Mouse (Mus musculus) midbrain, embryonic 12.5 days (tissue): ENCODE data around the gene Artn. TPM values are rescaled to one million over a fixed set of nuclear protein-coding genes. Genes with fewer than 3 reads are reported as not detected.
A peak's percentile ranks its signal among the peaks of the same experiment; 100 is the strongest.

ENCODE experiments used
- ATAC-seq: fragments of 200-750 bp; cut with Nextera tagmentation; 2 replicates; pipeline ENCODE4 v1.8.0; 2017; ENCODE audit warnings: low read depth, moderate TSS enrichment, moderate library complexity; ENCODE audit not compliant: low FRiP score
- H3K27ac ChIP-seq: fragments of 300-500 bp; sonication (generic); replicated peaks from 2 replicates; pipeline ENCODE4 v1.5.1; 2016; ENCODE audit warnings: mild to moderate bottlenecking
- H3K27me3 ChIP-seq: fragments of 300-500 bp; sonication (generic); 2 replicates; pipeline ENCODE4 v1.6.1; 2016; ENCODE audit warnings: mild to moderate bottlenecking
- H3K36me3 ChIP-seq: fragments of 300-500 bp; sonication (generic); 2 replicates; pipeline ENCODE4 v1.6.1; 2016
- H3K4me1 ChIP-seq: fragments of 300-500 bp; sonication (generic); 2 replicates; pipeline ENCODE4 v1.6.1; 2016
- H3K4me2 ChIP-seq: fragments of 300-500 bp; sonication (generic); replicated peaks from 2 replicates; pipeline ENCODE4 v1.6.1; 2016; ENCODE audit warnings: mild to moderate bottlenecking, moderate library complexity
- H3K4me3 ChIP-seq: fragments of 300-500 bp; sonication (generic); 2 replicates; pipeline ENCODE4 v1.5.1; 2016; ENCODE audit warnings: mild to moderate bottlenecking
- H3K9ac ChIP-seq: fragments of 300-500 bp; sonication (generic); replicated peaks from 2 replicates; pipeline ENCODE4 v1.6.1; 2016; ENCODE audit warnings: mild to moderate bottlenecking, moderate library complexity
- H3K9me3 ChIP-seq: fragments of 300-500 bp; sonication (generic); 2 replicates; pipeline ENCODE4 v1.6.1; 2016; ENCODE audit warnings: mild to moderate bottlenecking
- WGBS: fragments of 180-500 bp; shearing (Covaris S2); methylation state at CpG from one replicate; pipeline ENCODE4 v1.1.7; 2016; 5-methylcytosine and 5-hydroxymethylcytosine counted together
- polyA plus RNA-seq: library from polyadenylated mRNA; unstranded; fragments of >200 nt; fragmentation: Nextera tagmentation; extraction: Ambion mirVana; gene quantifications from 2 replicates; pipeline ENCODE4 v1.2.1, GENCODE M21; 2016

The Artn gene
- polyA plus RNA-seq, 1 experiment from 2014 or later: 0.41 TPM

DNA sequence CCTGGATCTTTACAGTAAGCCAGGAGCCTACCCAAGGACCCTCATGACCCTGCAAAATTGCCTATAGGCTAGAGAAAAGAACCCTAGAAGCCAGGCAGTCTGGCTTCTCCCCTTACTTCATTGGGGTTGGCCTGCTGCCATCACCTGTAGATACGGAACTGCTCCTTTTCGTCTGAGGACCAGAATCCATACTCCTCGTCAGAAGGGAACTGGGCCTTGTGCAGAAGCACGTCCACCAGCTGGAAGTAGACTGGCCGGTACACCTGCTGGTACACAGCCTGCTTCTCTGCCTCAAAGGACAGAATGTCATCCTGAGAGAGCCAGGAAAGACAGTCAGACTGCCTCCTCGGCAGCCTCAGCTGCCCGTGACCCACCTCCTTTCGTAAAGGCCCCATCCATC lies 24.8 kb downstream of the Artn start:
- Histone ChIP-seq H3K27ac (no peak overlapping the region), H3K9ac (no peak overlapping the region), H3K4me3 (no peak overlapping the region), H3K4me1 (peaks cover 21% of the 10 kb centered on the region), H3K4me2 (no peak overlapping the region), H3K27me3 (no peaks in the 10 kb centered on the region), H3K36me3 (peaks cover 74% of the 10 kb centered on the region), H3K9me3 (no peaks in the 10 kb centered on the region)
- WGBS: 94% methylated on average over 8 of the region's 8 CpGs
- no peak for ATAC-seq

DNA sequence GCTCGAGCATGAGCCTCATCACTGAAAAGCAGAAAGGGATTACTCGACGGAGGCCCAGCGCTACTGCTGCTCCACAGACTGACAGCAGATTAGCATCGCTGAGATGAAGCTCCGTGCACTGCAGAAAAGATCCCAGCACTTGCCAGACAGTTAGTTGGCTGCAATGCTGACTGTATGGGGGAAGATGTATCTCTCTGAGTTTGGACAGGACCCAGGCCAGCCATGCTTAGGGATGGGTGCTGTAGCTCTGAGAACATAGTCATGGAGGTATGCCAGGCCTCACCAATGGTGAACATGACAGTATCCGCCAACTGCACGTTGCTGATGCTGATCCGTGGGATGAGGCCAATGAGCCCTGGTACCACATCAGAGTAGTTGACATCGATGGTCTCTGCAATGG lies 25.5 kb downstream of the Artn start:
- ATAC-seq: no peak
- 85% methylated on average over 10 of the region's 10 CpGs for WGBS
- Histone ChIP-seq H3K9ac (no peak overlapping the region), H3K4me2 (no peak overlapping the region), H3K4me3 (no peak overlapping the region), H3K4me1 (peaks cover 14% of the 10 kb centered on the region), H3K27me3 (no peaks in the 10 kb centered on the region), H3K36me3 (peaks cover 78% of the 10 kb centered on the region), H3K27ac (no peak overlapping the region), H3K9me3 (no peaks in the 10 kb centered on the region)

DNA sequence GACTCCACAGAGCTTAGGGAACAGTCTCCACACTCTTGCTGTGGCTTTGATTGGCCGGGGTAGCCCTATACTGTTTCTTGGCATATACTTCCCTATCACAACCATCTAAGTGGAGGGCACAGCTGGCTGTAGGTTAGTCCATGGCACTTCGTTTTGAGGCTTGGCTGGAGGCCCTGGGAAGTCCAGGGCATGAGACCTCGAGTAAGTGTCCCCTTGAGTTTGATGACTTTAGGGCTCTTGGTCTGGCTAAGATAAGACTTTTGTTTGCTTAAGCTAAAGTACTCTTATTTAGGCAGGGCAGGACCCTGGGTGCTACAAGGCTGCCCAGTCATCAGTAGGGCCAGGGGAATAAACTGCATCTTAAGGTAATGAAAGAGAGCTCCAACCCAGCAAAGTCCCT lies 31.5 kb downstream of the Artn start:
- Histone ChIP-seq H3K4me2 (no peak overlapping the region), H3K9ac (no peak overlapping the region), H3K27me3 (no peaks in the 10 kb centered on the region), H3K4me3 (no peak overlapping the region), H3K27ac (no peak overlapping the region), H3K9me3 (no peaks in the 10 kb centered on the region), H3K4me1 (no peaks in the 10 kb centered on the region), H3K36me3 (peaks cover 91% of the 10 kb centered on the region)
- no peak for ATAC-seq
- WGBS: 88% methylated on average over 3 of the region's 3 CpGs

DNA sequence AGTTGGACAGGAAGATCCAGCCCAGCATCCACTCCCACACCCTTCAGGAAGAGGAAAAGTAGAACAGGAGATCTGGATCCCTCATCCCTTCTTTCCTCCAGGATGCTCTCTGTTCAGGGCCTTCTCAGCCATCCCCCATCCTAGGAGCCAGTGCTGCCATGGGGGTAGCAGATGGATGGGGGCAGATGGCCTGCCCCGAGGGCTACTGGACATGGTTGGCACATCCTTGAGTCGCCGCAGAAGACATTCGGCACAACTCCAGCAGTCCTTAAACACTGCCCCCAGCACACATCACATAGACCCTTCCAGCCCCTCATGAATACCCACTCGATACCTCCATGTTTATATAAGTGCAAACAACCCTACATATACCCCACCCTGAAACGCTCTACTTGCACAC lies 33.5 kb downstream of the Artn start:
- Histone ChIP-seq H3K27ac (no peak overlapping the region), H3K27me3 (no peaks in the 10 kb centered on the region), H3K9me3 (no peaks in the 10 kb centered on the region), H3K4me1 (peaks cover 8% of the 10 kb centered on the region), H3K4me3 (no peak overlapping the region), H3K36me3 (peaks cover 71% of the 10 kb centered on the region), H3K9ac (0 out of 2 replicates have a peak overlapping the region, but pooled peaks have one; percentile 6), H3K4me2 (no peak overlapping the region)
- WGBS: 94% methylated on average over 6 of the region's 6 CpGs
- no peak for ATAC-seq

DNA sequence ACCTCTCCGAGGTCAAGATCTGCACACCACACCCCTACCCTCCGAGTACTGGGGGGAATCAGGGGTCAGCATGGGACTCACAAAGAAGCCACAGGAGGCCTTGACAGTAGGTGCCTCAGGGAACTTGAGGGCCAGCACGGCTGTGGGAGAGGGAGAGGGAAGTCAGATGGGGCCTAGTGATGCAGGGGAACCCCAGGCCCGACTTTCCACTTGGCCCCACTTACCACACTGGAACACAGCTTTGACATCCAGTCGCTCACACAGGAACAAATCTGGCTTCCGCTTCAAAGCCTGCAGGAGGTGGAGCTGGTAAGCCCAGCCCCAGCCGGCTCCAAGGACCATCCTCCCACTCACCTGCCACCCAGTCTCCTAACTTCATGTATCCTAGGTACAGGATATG lies 34.2 kb downstream of the Artn start:
- no peak overlapping the region for H3K4me2 ChIP-seq
- no peaks in the 10 kb centered on the region for H3K27me3 ChIP-seq
- no peak for ATAC-seq
- peaks cover 64% of the 10 kb centered on the region for H3K36me3 ChIP-seq
- no peak overlapping the region for H3K27ac ChIP-seq
- H3K4me3 ChIP-seq: no peak overlapping the region
- peaks cover 11% of the 10 kb centered on the region for H3K4me1 ChIP-seq
- H3K9ac ChIP-seq: no peak overlapping the region
- WGBS: 83% methylated on average over 7 of the region's 7 CpGs
- no peaks in the 10 kb centered on the region for H3K9me3 ChIP-seq

DNA sequence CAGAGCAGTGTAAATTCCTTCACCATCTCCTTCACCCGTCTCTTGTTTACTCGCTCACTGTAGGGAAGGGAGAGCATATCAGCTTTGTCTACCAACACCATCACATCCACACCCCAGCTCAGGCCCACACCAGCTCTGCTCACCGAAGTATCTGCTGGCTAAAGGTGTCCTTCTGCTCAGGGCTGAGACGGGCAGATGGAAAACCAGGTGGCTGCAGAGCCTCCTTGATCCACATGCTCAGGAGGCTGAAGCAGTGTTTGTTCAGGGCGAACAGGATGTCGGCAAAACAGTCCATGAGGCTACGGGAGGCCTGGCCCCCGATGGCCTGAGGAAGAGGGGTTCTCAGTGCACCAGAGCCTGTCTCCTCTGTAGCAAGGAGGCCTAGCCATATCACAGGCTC lies 35.0 kb downstream of the Artn start:
- Histone ChIP-seq H3K9ac (no peak overlapping the region), H3K27ac (no peak overlapping the region), H3K36me3 (peaks cover 62% of the 10 kb centered on the region), H3K4me3 (no peak overlapping the region), H3K9me3 (no peaks in the 10 kb centered on the region), H3K27me3 (no peaks in the 10 kb centered on the region), H3K4me1 (peaks cover 11% of the 10 kb centered on the region), H3K4me2 (no peak overlapping the region)
- 89% methylated on average over 8 of the region's 8 CpGs for WGBS
- no peak for ATAC-seq

DNA sequence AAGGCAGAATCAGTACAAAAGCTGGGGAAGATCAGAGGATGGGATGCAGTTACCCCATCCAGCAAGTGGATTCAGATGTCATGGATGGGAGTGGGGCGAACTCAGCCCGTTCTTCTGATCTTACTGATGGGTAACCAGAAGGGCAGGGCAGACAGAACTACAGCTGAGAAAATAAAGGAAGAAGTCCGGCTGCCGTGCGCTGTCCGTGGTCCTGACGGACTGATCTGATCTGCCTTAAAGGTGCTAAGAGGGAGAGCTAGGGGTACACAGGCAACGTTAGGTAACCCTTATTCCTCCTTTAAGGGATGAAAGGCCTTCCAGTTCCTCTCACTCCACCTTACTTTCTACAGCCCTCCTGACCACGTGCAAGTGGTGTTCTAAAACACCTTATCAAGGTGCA lies 36.2 kb downstream of the Artn start:
- H3K27me3 ChIP-seq: no peaks in the 10 kb centered on the region
- H3K27ac ChIP-seq: no peak overlapping the region
- no peak overlapping the region for H3K9ac ChIP-seq
- H3K4me1 ChIP-seq: peaks cover 11% of the 10 kb centered on the region
- ATAC-seq: no peak
- no peak overlapping the region for H3K4me3 ChIP-seq
- no peak overlapping the region for H3K4me2 ChIP-seq
- 28% methylated on average over 9 of the region's 9 CpGs for WGBS
- H3K9me3 ChIP-seq: no peaks in the 10 kb centered on the region
- peaks cover 57% of the 10 kb centered on the region for H3K36me3 ChIP-seq

DNA sequence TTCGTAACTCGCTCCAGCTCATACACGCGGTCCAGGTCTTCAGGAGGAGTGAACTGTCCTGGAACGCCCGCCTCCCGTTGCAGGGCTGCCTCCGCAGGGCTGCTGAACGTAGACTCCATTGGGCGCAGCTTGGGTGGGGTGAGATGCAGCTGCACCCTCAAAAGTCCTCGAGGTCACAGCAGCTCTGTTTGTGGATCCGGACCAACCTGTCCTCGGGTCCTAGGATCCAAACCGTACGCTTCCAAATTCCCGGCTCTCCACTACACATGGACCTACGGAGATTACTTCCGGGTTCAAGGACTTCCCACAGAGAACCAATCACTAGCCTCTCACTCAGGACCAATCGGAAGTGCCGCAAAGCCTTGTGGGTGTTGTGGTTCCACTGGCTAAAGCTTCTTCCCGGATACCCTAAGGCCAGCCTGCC lies 37.8 kb downstream of the Artn start, which contains the start of gene Dph2:
Gene Dph2, minus strand, starts transcription at position 295 of the 424 bp plus-strand sequence.
- Histone ChIP-seq H3K4me1 (peaks cover 15% of the 10 kb centered on the region), H3K4me3 (peak within 1 kb of the TSS; percentile 81), H3K27me3 (no peaks in the 10 kb centered on the region), H3K36me3 (peaks cover 41% of the 10 kb centered on the region), H3K4me2 (peak within 1 kb of the TSS; percentile 95), H3K9me3 (no peaks in the 10 kb centered on the region), H3K9ac (peak within 1 kb of the TSS; percentile 61), H3K27ac (no peak within 1 kb of the TSS)
- ATAC-seq: peak; percentile 88
- WGBS: under 1% methylated on average over 21 of the region's 21 CpGs

DNA sequence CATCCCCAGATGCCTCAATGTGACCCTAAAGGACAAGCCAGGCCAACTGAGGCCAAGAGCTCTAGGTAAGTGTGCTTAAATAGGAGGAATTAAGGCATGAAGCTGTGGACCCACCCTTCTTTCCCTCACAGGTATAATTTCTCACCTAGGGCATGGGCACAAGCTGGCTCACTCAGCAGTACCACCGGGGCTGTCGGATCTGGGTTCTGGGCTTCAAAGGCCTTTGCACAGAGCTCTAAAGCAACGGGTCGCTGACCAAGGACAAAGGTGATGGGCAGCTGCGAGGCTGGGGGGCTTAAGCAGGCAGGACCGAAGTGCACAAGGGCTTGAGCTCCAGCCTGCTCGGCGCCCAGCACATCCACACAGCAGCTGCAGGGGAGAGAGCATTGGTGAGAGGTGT lies 38.8 kb downstream of the Artn start:
- Histone ChIP-seq H3K4me2 (peak overlapping the region; percentile 95), H3K27me3 (no peaks in the 10 kb centered on the region), H3K9me3 (no peaks in the 10 kb centered on the region), H3K4me3 (peak overlapping the region; percentile 81), H3K36me3 (peaks cover 31% of the 10 kb centered on the region), H3K27ac (no peak overlapping the region), H3K9ac (peak overlapping the region; percentile 61; the same call in 1 of the 2 replicates), H3K4me1 (peaks cover 23% of the 10 kb centered on the region)
- ATAC-seq: no peak
- 52% methylated on average over 8 of the region's 8 CpGs for WGBS

DNA sequence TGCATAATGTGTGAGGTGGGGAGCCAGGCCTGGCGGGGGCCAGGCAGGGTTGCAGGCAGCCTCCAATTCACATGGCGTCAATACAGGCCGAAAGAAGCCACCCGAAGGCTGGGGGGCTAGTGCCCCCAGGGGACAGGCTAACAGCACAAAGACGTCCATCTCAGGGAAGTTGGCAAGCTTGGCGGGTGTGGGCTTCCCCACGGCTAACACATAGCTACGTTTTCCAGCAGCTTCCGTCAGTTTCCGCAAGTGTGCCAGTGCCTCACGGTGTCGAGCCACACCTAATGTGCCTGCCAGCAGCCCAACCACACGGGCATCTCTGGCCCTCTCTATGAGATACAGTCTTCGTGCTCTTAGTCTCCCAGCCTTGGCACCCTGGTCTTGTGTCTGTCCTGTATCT lies 39.5 kb downstream of the Artn start:
- H3K9me3 ChIP-seq: no peaks in the 10 kb centered on the region
- H3K27ac ChIP-seq: no peak overlapping the region
- 0 out of 2 replicates have a peak overlapping the region, but pooled peaks have one; percentile 81 for H3K4me3 ChIP-seq
- peaks cover 31% of the 10 kb centered on the region for H3K36me3 ChIP-seq
- no peaks in the 10 kb centered on the region for H3K27me3 ChIP-seq
- no peak overlapping the region for H3K4me2 ChIP-seq
- peaks cover 23% of the 10 kb centered on the region for H3K4me1 ChIP-seq
- WGBS: 92% methylated on average over 14 of the region's 14 CpGs
- no peak overlapping the region for H3K9ac ChIP-seq
- no peak for ATAC-seq

DNA sequence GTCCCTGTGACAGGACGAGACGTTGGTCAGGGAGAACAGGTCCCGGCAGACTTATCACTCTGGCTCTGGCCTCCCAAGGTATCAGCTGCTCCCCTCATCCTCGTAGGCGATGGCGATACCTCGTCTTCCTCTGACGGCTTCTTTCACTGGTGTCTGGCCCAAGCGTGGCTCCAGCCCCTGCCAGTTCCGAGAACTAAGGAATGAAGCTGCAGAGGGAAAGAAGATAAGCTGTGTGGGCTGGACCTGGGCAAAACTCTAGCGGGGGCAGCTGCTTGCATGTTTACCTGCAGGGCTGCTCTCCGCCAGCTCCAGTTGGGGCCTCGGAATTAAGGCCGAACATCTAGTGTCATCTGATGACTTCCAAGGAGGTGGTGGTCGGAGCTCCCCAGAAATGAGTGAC lies 40.1 kb downstream of the Artn start:
- WGBS: 94% methylated on average over 15 of the region's 15 CpGs
- Histone ChIP-seq H3K27me3 (no peaks in the 10 kb centered on the region), H3K36me3 (peaks cover 31% of the 10 kb centered on the region), H3K4me3 (no peak overlapping the region), H3K4me1 (peaks cover 23% of the 10 kb centered on the region), H3K4me2 (no peak overlapping the region), H3K27ac (no peak overlapping the region), H3K9ac (no peak overlapping the region), H3K9me3 (no peaks in the 10 kb centered on the region)
- ATAC-seq: no peak

DNA sequence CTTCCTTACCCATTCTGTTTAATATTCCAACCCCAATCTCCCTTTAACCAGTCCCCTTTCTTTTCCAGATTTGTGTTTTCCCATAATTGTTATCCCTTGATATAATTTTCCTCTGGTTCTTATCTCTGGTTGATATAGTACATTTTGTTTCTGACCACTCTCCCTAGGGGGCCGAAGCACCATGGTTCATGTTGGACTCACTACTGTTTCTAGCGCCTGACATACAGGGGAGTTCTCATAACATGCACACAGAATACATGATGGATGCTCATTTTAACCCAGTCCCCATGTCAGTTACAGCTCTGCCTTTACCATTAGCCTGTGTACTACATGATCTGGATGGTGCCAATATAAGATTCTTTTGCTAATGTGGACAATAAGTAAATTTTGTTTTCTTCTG lies 41.6 kb downstream of the Artn start:
- H3K9ac ChIP-seq: 0 out of 2 replicates have a peak overlapping the region, but pooled peaks have one; percentile 88
- no peak for ATAC-seq
- peaks cover 30% of the 10 kb centered on the region for H3K36me3 ChIP-seq
- WGBS: 73% methylated on average over 2 of the region's 2 CpGs
- no peaks in the 10 kb centered on the region for H3K9me3 ChIP-seq
- no peak overlapping the region for H3K27ac ChIP-seq
- peak overlapping the region; percentile 95; the same call in 1 of the 2 replicates for H3K4me3 ChIP-seq
- no peaks in the 10 kb centered on the region for H3K27me3 ChIP-seq
- H3K4me2 ChIP-seq: peak overlapping the region; percentile 87
- H3K4me1 ChIP-seq: peaks cover 33% of the 10 kb centered on the region

DNA sequence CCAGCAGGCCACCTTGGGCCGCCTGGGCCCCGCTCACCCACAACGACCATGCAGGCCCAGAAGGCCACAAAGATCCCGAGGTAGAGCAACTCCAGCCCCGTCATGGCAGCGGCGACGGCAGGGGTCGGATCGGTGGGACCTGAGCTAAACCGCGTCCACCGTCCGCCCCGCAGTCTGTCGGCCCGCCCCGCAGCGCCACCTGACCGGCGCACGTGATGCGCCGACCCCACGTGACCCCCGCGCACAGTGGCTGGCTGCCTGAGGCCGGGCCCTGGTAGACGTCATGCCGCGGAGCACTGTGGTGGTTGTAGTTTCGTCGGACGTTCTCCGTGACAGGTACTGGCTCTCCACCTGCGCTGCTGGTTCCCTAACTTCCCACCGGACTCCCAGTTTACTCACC lies 42.4 kb downstream of the Artn start, which contains the start of gene Atp6v0b:
Gene Atp6v0b, minus strand, starts transcription at position 201 of the 400 bp plus-strand sequence.
- ATAC-seq: peak; percentile 83

More for the DNA sequence above, 42.4 kb downstream of the Artn start, which contains the start of gene Atp6v0b:
- H3K27ac ChIP-seq: no peak within 1 kb of the TSS; the same call in 1 of the 2 replicates
- H3K4me2 ChIP-seq: peak within 1 kb of the TSS; percentile 87
- under 1% methylated on average over 37 of the region's 37 CpGs for WGBS
- H3K27me3 ChIP-seq: no peaks in the 10 kb centered on the region
- peaks cover 37% of the 10 kb centered on the region for H3K4me1 ChIP-seq
- H3K9ac ChIP-seq: peak within 1 kb of the TSS; percentile 88
- peak within 1 kb of the TSS; percentile 95 for H3K4me3 ChIP-seq
- H3K36me3 ChIP-seq: peaks cover 30% of the 10 kb centered on the region
- H3K9me3 ChIP-seq: no peaks in the 10 kb centered on the region
